Mouse (Mus musculus): ENCODE measurements at regions not wholly inside any gene's neighbourhood (a gene's known extent, or its start where the extent isn't known, plus 50 kb on each side); places are given as distances from the start of the nearest gene placed in this dataset.

DNA sequence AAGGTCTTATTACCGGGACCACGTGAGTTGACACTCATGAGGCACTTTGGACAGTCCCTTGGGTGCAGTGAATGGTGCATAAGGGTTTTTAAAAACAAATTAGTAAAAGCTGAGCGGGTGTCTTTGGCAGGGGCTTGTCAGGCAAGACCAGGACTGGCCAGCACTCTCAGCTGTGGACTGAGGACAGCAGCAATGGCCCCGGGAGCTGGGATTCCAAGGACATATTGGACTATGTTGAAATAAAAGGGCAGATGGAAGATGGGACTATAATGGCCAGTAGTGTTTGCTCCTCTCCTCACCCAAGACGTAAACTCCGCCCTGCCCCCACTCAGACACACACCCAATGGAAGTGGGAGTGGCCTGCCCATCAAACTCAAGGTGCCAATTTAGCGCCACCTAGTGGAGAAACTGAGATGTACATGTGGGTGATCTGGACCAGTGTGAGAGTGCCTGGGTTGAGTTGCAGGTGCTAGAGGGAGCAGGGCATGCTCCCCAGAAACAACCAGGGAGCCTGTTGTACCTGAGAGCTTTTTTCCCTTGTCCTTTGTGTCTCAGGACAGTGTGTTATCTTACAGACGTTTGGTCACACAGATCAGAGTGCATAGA lies 111.8 kb upstream of the Csf3r start:
- TF ChIP-seq CTCF (IDR thresholded peaks at IDR 0.05; ENCODE audit: extremely low read depth, insufficient read depth, insufficient read length, insufficient replicate concordance) (no peak; the same call in 1 of the 2 replicates), POLR2A (IDR thresholded peaks at IDR 0.05; ENCODE audit: low read depth, low read length) (no peak)

Measured in spleen, adult 2 months (tissue).